Mouse (Mus musculus): ENCODE results near the gene Tmco1. TPM values are rescaled to one million over a fixed set of nuclear protein-coding genes. Genes with fewer than 3 reads are reported as not detected.
A peak's percentile ranks its signal among the peaks of the same experiment; 100 is the strongest.

Gene Tmco1
- polyA plus RNA-seq, 1 experiment from 2014 or later: 95.3 TPM

DNA sequence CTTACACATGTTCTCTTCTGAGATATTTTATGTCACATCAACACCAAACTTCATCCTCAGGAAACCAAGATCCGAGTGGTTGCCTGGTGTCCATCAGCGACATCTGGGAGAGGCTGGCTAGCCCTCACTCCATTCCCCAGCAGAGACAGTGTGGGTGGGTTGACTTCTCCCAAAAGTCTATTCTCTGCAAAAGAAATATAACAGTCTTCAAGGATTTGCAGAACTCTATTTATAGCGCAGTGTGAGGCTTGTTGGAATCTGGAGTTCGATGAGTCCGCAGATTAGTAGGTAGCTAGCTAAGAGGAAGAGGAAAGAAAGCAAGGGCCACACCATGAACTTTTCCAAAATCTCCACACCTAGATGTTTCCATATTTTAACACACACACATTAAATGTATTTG, 21.0 kb upstream of the Tmco1 start:
- H3K4me3 ChIP-seq (ENCODE audit: low read depth, low read length): no peak overlapping the region
- 79% methylated on average over 5 of the region's 5 CpGs for WGBS
- no peak overlapping the region for H3K4me2 ChIP-seq (replicated peaks; ENCODE audit: low read depth)
- no peaks in the 10 kb centered on the region for H3K4me1 ChIP-seq (replicated peaks; ENCODE audit: control insufficient read depth, insufficient read depth, low read length)
- H3K36me3 ChIP-seq (ENCODE audit: control insufficient read depth, insufficient read depth): no peaks in the 10 kb centered on the region
- ATAC-seq: no peak
- no peaks in the 10 kb centered on the region for H3K9me3 ChIP-seq (ENCODE audit: control insufficient read depth)
- H3K27ac ChIP-seq (ENCODE audit: low read depth, low read length): no peak overlapping the region
- no peak overlapping the region for H3K9ac ChIP-seq (ENCODE audit: low read depth, low read length)
- peaks cover 35% of the 10 kb centered on the region for H3K27me3 ChIP-seq (replicated peaks; ENCODE audit: control insufficient read depth, insufficient read depth, low read length)
- no peak for TF ChIP-seq CTCF (IDR thresholded peaks at IDR 0.05; ENCODE audit: low read depth)

DNA sequence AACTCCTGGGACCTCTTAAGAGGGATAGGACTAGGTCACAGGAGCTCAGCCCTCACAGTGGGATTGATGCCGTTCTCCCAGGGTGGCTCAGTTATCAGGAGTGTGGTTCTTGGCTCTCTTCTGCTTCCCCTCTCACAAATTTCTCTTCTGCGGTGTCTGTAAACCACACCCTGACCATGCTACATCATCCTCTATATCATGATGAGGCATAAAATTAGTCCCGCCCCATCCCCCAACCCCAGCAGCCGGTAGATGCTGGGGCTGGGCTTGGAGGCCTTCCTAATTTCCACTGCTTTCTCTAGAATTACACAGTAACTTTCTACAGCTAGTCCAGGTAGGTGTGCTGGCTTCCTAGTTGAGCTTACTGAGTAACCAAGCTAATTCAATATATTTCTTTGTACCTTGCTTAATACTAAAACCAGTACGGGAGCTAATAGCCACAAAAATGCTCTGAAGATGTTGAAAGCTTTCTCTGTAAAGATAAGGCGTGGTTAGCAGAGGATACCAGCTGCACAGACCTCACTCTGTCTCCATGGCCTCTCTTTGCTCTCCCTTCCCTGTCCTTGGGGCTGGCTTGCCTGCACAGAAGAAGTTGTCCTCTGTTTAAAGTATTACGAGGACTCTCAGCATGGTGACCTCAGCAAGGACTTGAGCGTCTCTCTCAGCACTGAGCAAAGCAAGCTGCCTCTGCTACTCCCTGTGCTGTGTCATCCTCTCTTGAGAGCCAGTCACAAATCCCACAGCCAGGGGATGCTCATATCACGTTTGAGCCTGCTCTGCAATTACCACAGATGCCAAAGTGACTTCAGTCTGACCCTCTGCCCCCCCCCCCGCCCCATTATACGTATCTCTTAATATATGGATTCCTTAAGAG, 19.3 kb upstream of the Tmco1 start:
- Histone ChIP-seq H3K4me1 (replicated peaks; ENCODE audit: control insufficient read depth, insufficient read depth, low read length) (no peaks in the 10 kb centered on the region), H3K36me3 (ENCODE audit: control insufficient read depth, insufficient read depth) (no peaks in the 10 kb centered on the region), H3K4me2 (replicated peaks; ENCODE audit: low read depth) (no peak overlapping the region), H3K4me3 (ENCODE audit: low read depth, low read length) (no peak overlapping the region), H3K27me3 (replicated peaks; ENCODE audit: control insufficient read depth, insufficient read depth, low read length) (peaks cover 33% of the 10 kb centered on the region), H3K27ac (ENCODE audit: low read depth, low read length) (no peak overlapping the region), H3K9ac (ENCODE audit: low read depth, low read length) (no peak overlapping the region), H3K9me3 (ENCODE audit: control insufficient read depth) (no peaks in the 10 kb centered on the region)
- no peak for ATAC-seq
- 34% methylated on average over 11 of the region's 11 CpGs for WGBS
- TF ChIP-seq CTCF (IDR thresholded peaks at IDR 0.05; ENCODE audit: low read depth): peak; percentile 16; the same call in 1 of the 2 replicates

DNA sequence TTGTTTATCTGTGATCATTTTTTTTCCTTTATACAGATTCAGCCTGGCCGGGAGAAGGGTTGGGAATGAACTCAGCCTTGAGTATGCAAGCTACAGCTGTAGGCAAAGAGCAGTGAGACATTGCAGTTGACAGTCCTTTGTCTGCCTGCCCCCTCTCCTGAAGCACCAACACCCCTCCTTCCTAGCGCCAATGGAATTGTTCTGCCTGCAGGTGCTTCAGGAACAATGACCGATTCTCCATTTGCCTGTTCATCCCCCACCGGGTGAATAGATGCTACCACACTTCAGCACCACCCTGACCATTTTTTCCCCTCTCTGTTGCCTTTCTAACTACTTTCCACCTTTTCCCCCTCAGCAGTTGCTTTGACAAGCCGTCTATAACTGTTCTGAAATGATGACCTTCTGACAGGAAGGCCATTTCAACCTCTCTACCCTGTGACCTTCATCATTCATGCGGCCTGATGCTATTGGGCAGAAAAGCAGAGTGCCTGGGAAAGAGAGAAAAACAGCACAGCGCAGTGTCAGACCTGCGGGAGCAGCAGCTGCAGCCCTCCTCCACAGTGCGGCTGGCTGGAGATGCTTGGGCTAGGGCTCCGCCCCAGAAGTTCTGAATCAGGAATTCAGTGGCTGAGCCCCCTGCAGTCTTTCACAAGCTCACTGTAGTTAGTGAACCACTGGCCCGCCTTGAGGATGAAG, 18.5 kb upstream of the Tmco1 start:
- Histone ChIP-seq H3K27me3 (replicated peaks; ENCODE audit: control insufficient read depth, insufficient read depth, low read length) (peaks cover 27% of the 10 kb centered on the region), H3K9ac (ENCODE audit: low read depth, low read length) (no peak overlapping the region), H3K36me3 (ENCODE audit: control insufficient read depth, insufficient read depth) (no peaks in the 10 kb centered on the region), H3K4me1 (replicated peaks; ENCODE audit: control insufficient read depth, insufficient read depth, low read length) (no peaks in the 10 kb centered on the region), H3K27ac (ENCODE audit: low read depth, low read length) (no peak overlapping the region), H3K9me3 (ENCODE audit: control insufficient read depth) (no peaks in the 10 kb centered on the region), H3K4me3 (ENCODE audit: low read depth, low read length) (no peak overlapping the region), H3K4me2 (replicated peaks; ENCODE audit: low read depth) (no peak overlapping the region)
- no peak for ATAC-seq
- WGBS: 12% methylated on average over 11 of the region's 11 CpGs
- no peak for TF ChIP-seq CTCF (IDR thresholded peaks at IDR 0.05; ENCODE audit: low read depth)

DNA sequence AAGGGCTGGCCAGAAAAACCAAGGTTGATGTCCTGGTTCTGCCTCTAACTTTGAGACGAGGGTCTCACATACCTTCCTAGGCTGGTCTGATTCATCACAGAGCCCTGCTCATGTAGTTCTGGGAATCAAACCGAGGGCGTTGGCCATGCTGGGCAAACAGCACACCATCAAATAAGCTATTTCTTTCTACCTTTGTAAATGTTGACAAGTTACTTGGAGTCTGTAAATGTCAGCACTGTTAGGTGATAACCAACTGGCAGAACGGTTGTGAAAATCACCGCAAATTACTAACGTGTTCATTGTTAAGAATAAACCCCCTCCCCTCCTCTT, 17.9 kb upstream of the Tmco1 start:
- H3K9me3 ChIP-seq (ENCODE audit: control insufficient read depth): no peaks in the 10 kb centered on the region
- peaks cover 27% of the 10 kb centered on the region for H3K27me3 ChIP-seq (replicated peaks; ENCODE audit: control insufficient read depth, insufficient read depth, low read length)
- no peak overlapping the region for H3K27ac ChIP-seq (ENCODE audit: low read depth, low read length)
- no peaks in the 10 kb centered on the region for H3K36me3 ChIP-seq (ENCODE audit: control insufficient read depth, insufficient read depth)
- H3K4me2 ChIP-seq (replicated peaks; ENCODE audit: low read depth): no peak overlapping the region
- no peak for ATAC-seq
- H3K4me3 ChIP-seq (ENCODE audit: low read depth, low read length): no peak overlapping the region
- no peaks in the 10 kb centered on the region for H3K4me1 ChIP-seq (replicated peaks; ENCODE audit: control insufficient read depth, insufficient read depth, low read length)
- no peak for TF ChIP-seq CTCF (IDR thresholded peaks at IDR 0.05; ENCODE audit: low read depth)
- H3K9ac ChIP-seq (ENCODE audit: low read depth, low read length): no peak overlapping the region
- 14% methylated on average over 6 of the region's 6 CpGs for WGBS

DNA sequence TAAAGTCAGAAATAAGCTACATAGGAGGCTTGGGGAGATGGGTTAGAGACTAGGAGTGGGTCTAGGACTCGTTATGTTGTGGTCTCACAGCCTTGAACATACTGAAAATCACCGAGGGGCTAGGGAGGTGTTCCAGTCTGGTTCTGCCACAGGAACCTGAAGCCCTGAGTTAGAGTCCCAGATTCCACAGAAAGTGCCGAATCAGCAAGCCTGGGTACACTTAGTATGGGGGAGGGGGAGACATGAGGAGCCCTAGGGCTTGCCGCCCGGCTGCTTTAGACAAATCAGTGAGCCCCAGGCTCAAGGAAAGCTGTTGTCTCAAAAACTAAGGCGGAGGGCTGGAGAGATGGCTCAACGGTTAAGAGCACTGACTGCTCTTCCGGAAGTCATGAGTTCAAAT, 16.6 kb upstream of the Tmco1 start:
- no peak for ATAC-seq
- Histone ChIP-seq H3K9ac (ENCODE audit: low read depth, low read length) (no peak overlapping the region), H3K4me2 (replicated peaks; ENCODE audit: low read depth) (no peak overlapping the region), H3K4me3 (ENCODE audit: low read depth, low read length) (no peak overlapping the region), H3K27ac (ENCODE audit: low read depth, low read length) (no peak overlapping the region), H3K36me3 (ENCODE audit: control insufficient read depth, insufficient read depth) (no peaks in the 10 kb centered on the region), H3K27me3 (replicated peaks; ENCODE audit: control insufficient read depth, insufficient read depth, low read length) (peaks cover 24% of the 10 kb centered on the region), H3K4me1 (replicated peaks; ENCODE audit: control insufficient read depth, insufficient read depth, low read length) (no peaks in the 10 kb centered on the region), H3K9me3 (ENCODE audit: control insufficient read depth) (no peaks in the 10 kb centered on the region)
- 85% methylated on average over 8 of the region's 8 CpGs for WGBS
- TF ChIP-seq CTCF (IDR thresholded peaks at IDR 0.05; ENCODE audit: low read depth): no peak

DNA sequence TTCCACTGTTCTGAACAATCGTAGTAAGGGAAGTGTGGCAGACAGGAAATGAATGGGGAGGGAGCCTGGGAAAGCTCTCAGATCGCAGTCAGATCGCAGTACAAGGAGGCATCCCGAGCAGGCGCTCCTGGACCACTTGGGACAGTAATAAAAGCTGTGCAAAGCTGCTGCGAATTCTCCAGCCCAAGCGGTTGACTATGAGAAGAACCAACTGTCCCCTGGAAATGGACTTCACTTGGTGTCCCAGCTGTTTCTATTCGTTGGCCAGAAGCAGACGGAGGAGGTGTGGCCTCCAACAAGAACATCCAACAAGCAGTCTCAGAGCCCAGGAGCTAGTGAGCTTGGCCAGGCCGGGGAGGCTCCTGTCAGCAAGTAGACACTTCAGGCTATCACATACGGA, 15.7 kb upstream of the Tmco1 start:
- H3K36me3 ChIP-seq (ENCODE audit: control insufficient read depth, insufficient read depth): no peaks in the 10 kb centered on the region
- H3K4me2 ChIP-seq (replicated peaks; ENCODE audit: low read depth): no peak overlapping the region
- no peaks in the 10 kb centered on the region for H3K9me3 ChIP-seq (ENCODE audit: control insufficient read depth)
- no peak for ATAC-seq
- WGBS: 33% methylated on average over 11 of the region's 11 CpGs
- H3K9ac ChIP-seq (ENCODE audit: low read depth, low read length): no peak overlapping the region
- TF ChIP-seq CTCF (IDR thresholded peaks at IDR 0.05; ENCODE audit: low read depth): no peak; the same call in 1 of the 2 replicates
- H3K27ac ChIP-seq (ENCODE audit: low read depth, low read length): no peak overlapping the region
- H3K4me1 ChIP-seq (replicated peaks; ENCODE audit: control insufficient read depth, insufficient read depth, low read length): no peaks in the 10 kb centered on the region
- peaks cover 17% of the 10 kb centered on the region for H3K27me3 ChIP-seq (replicated peaks; ENCODE audit: control insufficient read depth, insufficient read depth, low read length)
- H3K4me3 ChIP-seq (ENCODE audit: low read depth, low read length): no peak overlapping the region
